Mouse (Mus musculus): Measurements from ENCODE around the gene Gm20835. TPM values are rescaled to one million over a fixed set of nuclear protein-coding genes. Genes with fewer than 3 reads are reported as not detected.
"Not testable (repeated sequence)": the region's sequence is repeated elsewhere in the genome, so short reads cannot be mapped to it uniquely, and the experiment has no call there.

Gene Gm20835
- polyA plus RNA-seq (2015; fragmentation: Nextera tagmentation; extraction: Ambion mirVana): not detected in 2 replicates

GRCm38 (mm10) chrY:36735190-36735589 lies at the start of gene Gm20835:
Gm20835 (minus strand) TSS chrY:36735290.
- not testable (repeated sequence) for H3K27me3 ChIP-seq; H3K9ac ChIP-seq; H3K36me3 ChIP-seq; H3K4me1 ChIP-seq; H3K4me3 ChIP-seq; H3K4me2 ChIP-seq; ATAC-seq (ENCODE audit: borderline replicate concordance, extremely low read depth, low FRiP score, low TSS enrichment); H3K27ac ChIP-seq; H3K9me3 ChIP-seq
- WGBS: no CpG with 5 or more reads among the region's 6 CpGs

Data from lung, embryonic 15.5 days (tissue).